Mouse (Mus musculus) heart, embryonic 15.5 days (tissue): Measurements from ENCODE around the gene Gm20441. TPM values are rescaled to one million over a fixed set of nuclear protein-coding genes. Genes with fewer than 3 reads are reported as not detected.

Experiments used
- ATAC-seq: fragments of 200-750 bp; cut with Nextera tagmentation; replicated peaks from 2 replicates; pipeline ENCODE4 v1.8.0; 2017; ENCODE audit warnings: low read depth, moderate TSS enrichment; ENCODE audit not compliant: insufficient number of reproducible peaks, insufficient read depth, low FRiP score
- H3K27ac ChIP-seq: fragments of 300-500 bp; sonication (generic); 2 replicates; pipeline ENCODE4 v1.5.1; 2015; ENCODE audit warnings: mild to moderate bottlenecking, inconsistent platforms
- H3K27me3 ChIP-seq: fragments of 300-500 bp; sonication (generic); 2 replicates; pipeline ENCODE4 v1.6.1; 2015; ENCODE audit warnings: inconsistent platforms
- H3K36me3 ChIP-seq: fragments of 300-500 bp; sonication (generic); 2 replicates; pipeline ENCODE4 v1.6.1; 2015; ENCODE audit warnings: mild to moderate bottlenecking, inconsistent platforms
- H3K4me1 ChIP-seq: fragments of 300-500 bp; sonication (generic); replicated peaks from 2 replicates; pipeline ENCODE4 v1.6.1; 2015; ENCODE audit warnings: inconsistent platforms
- H3K4me2 ChIP-seq: fragments of 300-500 bp; sonication (generic); 2 replicates; pipeline ENCODE4 v1.6.1; 2015; ENCODE audit warnings: inconsistent platforms, mild to moderate bottlenecking, moderate library complexity
- H3K4me3 ChIP-seq: fragments of 300-500 bp; sonication (generic); 2 replicates; pipeline ENCODE4 v1.5.1; 2015; ENCODE audit warnings: mild to moderate bottlenecking, inconsistent platforms
- H3K9ac ChIP-seq: fragments of 300-500 bp; sonication (generic); 2 replicates; pipeline ENCODE4 v1.6.1; 2015; ENCODE audit warnings: mild to moderate bottlenecking, inconsistent platforms
- H3K9me3 ChIP-seq: fragments of 300-500 bp; sonication (generic); replicated peaks from 2 replicates; pipeline ENCODE4 v1.6.1; 2016; ENCODE audit warnings: inconsistent platforms
- WGBS: fragments of 180-500 bp; shearing (Covaris S2); methylation state at CpG from one replicate; pipeline ENCODE4 v1.1.7; 2015; ENCODE audit warnings: mixed read lengths; 5-methylcytosine and 5-hydroxymethylcytosine counted together
- polyA plus RNA-seq: library from polyadenylated mRNA; unstranded; fragments of >200 nt; fragmentation: Nextera tagmentation; extraction: Ambion mirVana; gene quantifications from 2 replicates; pipeline ENCODE4 v1.2.1, GENCODE M21; 2015

The Gm20441 gene
- polyA plus RNA-seq, 1 experiment from 2014 or later, result not detected

GRCm38 (mm10) chr10:75760311-75760710 lies 20.4 kb downstream of the Gm20441 start:
- H3K27me3 ChIP-seq, result no peaks in the 10 kb centered on the region
- H3K27ac ChIP-seq, result no peak overlapping the region
- H3K9me3 ChIP-seq, result no peaks in the 10 kb centered on the region
- peaks cover 17% of the 10 kb centered on the region for H3K4me1 ChIP-seq
- no peak overlapping the region for H3K4me2 ChIP-seq
- H3K36me3 ChIP-seq, result peaks cover 21% of the 10 kb centered on the region; the same call in 1 of the 2 replicates
- H3K9ac ChIP-seq, result no peak overlapping the region
- no peak overlapping the region for H3K4me3 ChIP-seq
- ATAC-seq, result no peak
- WGBS, result 95% methylated on average over 3 of the region's 3 CpGs

- ATAC-seq, result no peak
- Histone ChIP-seq H3K9me3 (no peaks in the 10 kb centered on the region), H3K27me3 (no peaks in the 10 kb centered on the region), H3K9ac (no peak overlapping the region), H3K36me3 (peaks cover 56% of the 10 kb centered on the region), H3K4me2 (no peak overlapping the region), H3K4me3 (no peak overlapping the region), H3K27ac (no peak overlapping the region), H3K4me1 (no peaks in the 10 kb centered on the region)
- 90% methylated on average over 11 of the region's 11 CpGs for WGBS
Measured at GRCm38 (mm10) chr10:75756719-75757118, 24.0 kb downstream of the Gm20441 start.

- Histone ChIP-seq H3K4me2 (no peak overlapping the region), H3K27ac (no peak overlapping the region), H3K9me3 (no peaks in the 10 kb centered on the region), H3K4me1 (no peaks in the 10 kb centered on the region), H3K36me3 (peaks cover 77% of the 10 kb centered on the region), H3K9ac (no peak overlapping the region), H3K27me3 (no peaks in the 10 kb centered on the region), H3K4me3 (no peak overlapping the region)
- 43% methylated on average over 3 of the region's 3 CpGs for WGBS
- peak; percentile 50; the same call in 1 of the 2 replicates for ATAC-seq
Measured at GRCm38 (mm10) chr10:75744017-75744416, 36.7 kb downstream of the Gm20441 start.

- Histone ChIP-seq H3K9ac (no peak overlapping the region), H3K27ac (no peak overlapping the region), H3K9me3 (no peaks in the 10 kb centered on the region), H3K36me3 (peaks cover 77% of the 10 kb centered on the region), H3K27me3 (no peaks in the 10 kb centered on the region), H3K4me1 (no peaks in the 10 kb centered on the region), H3K4me3 (no peak overlapping the region), H3K4me2 (no peak overlapping the region)
- no peak for ATAC-seq
- 90% methylated on average over 12 of the region's 12 CpGs for WGBS
Measured at GRCm38 (mm10) chr10:75743369-75743768, 37.4 kb downstream of the Gm20441 start.

- H3K9ac ChIP-seq, result no peak overlapping the region
- H3K27ac ChIP-seq, result no peak overlapping the region
- no peak for ATAC-seq
- H3K27me3 ChIP-seq, result no peaks in the 10 kb centered on the region
- no peaks in the 10 kb centered on the region for H3K9me3 ChIP-seq
- WGBS, result 92% methylated on average over 3 of the region's 3 CpGs
- H3K4me3 ChIP-seq, result no peak overlapping the region
- H3K4me2 ChIP-seq, result no peak overlapping the region
- H3K36me3 ChIP-seq, result peaks cover 74% of the 10 kb centered on the region
- H3K4me1 ChIP-seq, result no peaks in the 10 kb centered on the region
Measured at GRCm38 (mm10) chr10:75740866-75741265, 39.9 kb downstream of the Gm20441 start.

- Histone ChIP-seq H3K4me3 (no peak overlapping the region), H3K27ac (no peak overlapping the region), H3K27me3 (no peaks in the 10 kb centered on the region), H3K9ac (no peak overlapping the region), H3K36me3 (peaks cover 89% of the 10 kb centered on the region), H3K4me1 (no peaks in the 10 kb centered on the region), H3K4me2 (no peak overlapping the region), H3K9me3 (no peaks in the 10 kb centered on the region)
- ATAC-seq, result no peak
- 91% methylated on average over 7 of the region's 7 CpGs for WGBS
Measured at GRCm38 (mm10) chr10:75725449-75725848, 55.3 kb downstream of the Gm20441 start.

Other genes starting within 250 kb of the Gm20441 start
- 1.7 and 2.2 TPM in 2 replicates for gene Lrrc75b, start 220.6 kb downstream of the Gm20441 start, polyA plus RNA-seq
- gene Ggt1, start 219.3 kb downstream of the Gm20441 start, polyA plus RNA-seq, result 0.48 and 0.86 TPM in 2 replicates
- gene Ggt5, start 191.6 kb downstream of the Gm20441 start, polyA plus RNA-seq, result 7.5 and 9.5 TPM in 2 replicates
- gene Susd2, start 136.9 kb downstream of the Gm20441 start, polyA plus RNA-seq, result 11.0 and 15.7 TPM in 2 replicates
- 25.2 and 26.7 TPM in 2 replicates for gene Cabin1, start 16.6 kb downstream of the Gm20441 start, polyA plus RNA-seq
- 40.0 and 40.9 TPM in 2 replicates for gene Ddt, start 7.5 kb downstream of the Gm20441 start, polyA plus RNA-seq
- gene Gstt3, start 460 bp upstream of the Gm20441 start, polyA plus RNA-seq, result 4.4 and 8.3 TPM in 2 replicates
- gene Gstt1, start 17.6 kb upstream of the Gm20441 start, polyA plus RNA-seq, result 7.4 and 14.1 TPM in 2 replicates
- gene Gstt4, start 41.6 kb upstream of the Gm20441 start, polyA plus RNA-seq, result not detected in 2 replicates
- gene Gstt2, start 56.5 kb upstream of the Gm20441 start, polyA plus RNA-seq, result 10.4 and 16.3 TPM in 2 replicates
- 1,758 and 1,798 TPM in 2 replicates for gene Mif, start 79.3 kb upstream of the Gm20441 start, polyA plus RNA-seq
- gene Derl3, start 112.5 kb upstream of the Gm20441 start, polyA plus RNA-seq, result 1.4 and 1.9 TPM in 2 replicates
- gene Smarcb1, start 140.7 kb upstream of the Gm20441 start, polyA plus RNA-seq, result 93.7 and 118 TPM in 2 replicates
- gene Chchd10, start 152.2 kb upstream of the Gm20441 start, polyA plus RNA-seq, result 530 and 565 TPM in 2 replicates
- gene Mmp11, start 155.5 kb upstream of the Gm20441 start, polyA plus RNA-seq, result 25.6 and 38.1 TPM in 2 replicates
- 0.68 and 0.71 TPM in 2 replicates for gene Gm867, start 159.7 kb upstream of the Gm20441 start, polyA plus RNA-seq
- gene Vpreb3, start 162.1 kb upstream of the Gm20441 start, polyA plus RNA-seq, result 0.32 and 0.35 TPM in 2 replicates
- 0.05 and 0.15 TPM in 2 replicates for gene Gm5134, start 173.6 kb upstream of the Gm20441 start, polyA plus RNA-seq